Mouse (Mus musculus): ENCODE measurements around the gene 2610044O15Rik8. TPM values are rescaled to one million over a fixed set of nuclear protein-coding genes. Genes with fewer than 3 reads are reported as not detected.

Gene 2610044O15Rik8
- 91.2 TPM for polyA plus RNA-seq (2014; fragmentation: Illumina TruSeq; extraction: RNeasy Lipid Tissue Mini Kit (QIAGEN cat#74804))

DNA sequence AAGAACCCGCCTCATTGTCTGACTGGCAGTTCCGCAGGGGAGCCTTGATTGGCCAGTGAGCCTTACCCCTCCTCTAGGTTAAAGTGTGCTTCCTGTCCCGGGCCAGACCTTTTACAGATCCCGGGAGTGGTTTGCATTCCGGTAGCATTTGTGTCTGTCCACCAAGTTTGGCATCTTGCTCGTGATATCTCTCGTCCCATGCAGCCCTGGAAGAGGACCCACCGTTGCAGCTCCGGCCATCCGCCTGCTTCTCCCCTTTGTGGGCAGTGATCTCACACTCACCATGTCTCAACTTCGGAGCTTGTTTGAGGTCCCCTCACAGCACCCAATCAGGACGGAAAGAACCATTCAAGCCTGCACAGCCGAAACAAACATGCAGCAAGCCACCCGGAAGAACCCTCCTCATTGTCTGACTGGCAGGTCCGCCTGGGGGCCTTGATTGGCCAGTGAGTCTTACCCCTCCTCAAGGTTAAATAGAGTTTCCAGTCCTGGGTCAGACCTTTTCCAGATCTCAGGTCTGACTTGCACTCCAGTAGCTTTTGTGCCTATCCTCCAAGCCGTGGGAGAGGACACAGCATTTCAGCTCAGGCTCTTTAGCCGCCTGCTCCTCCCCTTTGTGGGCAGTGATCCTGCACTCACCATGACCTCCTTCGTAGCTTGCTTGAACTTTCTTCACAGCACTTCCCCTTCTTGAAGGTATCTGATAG, at the start of gene 2610044O15Rik8:
Gene 2610044O15Rik8 (minus strand): TSS at position 380 of the 707 bp plus-strand sequence.

Other genes starting within 250 kb of the 2610044O15Rik8 start
- not detected for gene Ccdc7a, start 168.9 kb downstream of the 2610044O15Rik8 start, polyA plus RNA-seq (2014; fragmentation: Illumina TruSeq; extraction: RNeasy Lipid Tissue Mini Kit (QIAGEN cat#74804))
- not detected for gene Ccdc7b, start 167.3 kb downstream of the 2610044O15Rik8 start, polyA plus RNA-seq (2014; fragmentation: Illumina TruSeq; extraction: RNeasy Lipid Tissue Mini Kit (QIAGEN cat#74804))
- not detected for gene Gm10999, start 102.7 kb downstream of the 2610044O15Rik8 start, polyA plus RNA-seq (2014; fragmentation: Illumina TruSeq; extraction: RNeasy Lipid Tissue Mini Kit (QIAGEN cat#74804))

Data from ovary, adult 10 weeks (tissue).